Mouse (Mus musculus) intestine, embryonic 14.5 days (tissue): ENCODE data around the gene Cdkn2aipnl. TPM values are rescaled to one million over a fixed set of nuclear protein-coding genes. Genes with fewer than 3 reads are reported as not detected.

ENCODE experiments used
- ATAC-seq: fragments of 200-750 bp; cut with Nextera tagmentation; replicated peaks from 2 replicates; pipeline ENCODE4 v1.8.0; 2017; ENCODE audit warnings: low read depth, moderate number of reproducible peaks, moderate TSS enrichment, moderate library complexity; ENCODE audit not compliant: low FRiP score, low TSS enrichment
- DNase-seq: peaks from one replicate; pipeline ENCODE4 v3.0.0-alpha.2; 2018; ENCODE audit warnings: low spot score
- H3K27ac ChIP-seq: fragments of 300-500 bp; sonication (generic); 2 replicates; pipeline ENCODE4 v1.5.1; 2014; ENCODE audit warnings: low read depth, mild to moderate bottlenecking, control low read depth
- H3K27me3 ChIP-seq: fragments of 300-500 bp; sonication (generic); replicated peaks from 2 replicates; pipeline ENCODE4 v1.6.1; 2014; ENCODE audit warnings: low read length, control low read depth; ENCODE audit not compliant: control insufficient read depth, insufficient read depth
- H3K36me3 ChIP-seq: fragments of 300-500 bp; sonication (generic); 2 replicates; pipeline ENCODE4 v1.6.1; 2014; ENCODE audit warnings: low read length, control low read depth; ENCODE audit not compliant: control insufficient read depth, insufficient read depth
- H3K4me1 ChIP-seq: fragments of 300-500 bp; sonication (generic); replicated peaks from 2 replicates; pipeline ENCODE4 v1.6.1; 2014; ENCODE audit warnings: low read length, control low read depth, mixed read lengths; ENCODE audit not compliant: control insufficient read depth, insufficient read depth
- H3K4me2 ChIP-seq: fragments of 300-500 bp; sonication (generic); 2 replicates; pipeline ENCODE4 v1.6.1; 2014; ENCODE audit warnings: low read length
- H3K4me3 ChIP-seq: fragments of 300-500 bp; sonication (generic); 2 replicates; pipeline ENCODE4 v1.5.1; 2014; ENCODE audit warnings: low read depth, low read length, control low read depth, mixed read lengths
- H3K9ac ChIP-seq: fragments of 300-500 bp; sonication (generic); 2 replicates; pipeline ENCODE4 v1.6.1; 2014; ENCODE audit warnings: mild to moderate bottlenecking, low read length
- H3K9me3 ChIP-seq: fragments of 300-500 bp; sonication (generic); 2 replicates; pipeline ENCODE4 v1.6.1; 2016; ENCODE audit warnings: low read length, control low read depth; ENCODE audit not compliant: control insufficient read depth
- WGBS: fragments of 180-500 bp; shearing (Covaris S2); extraction: QIAGEN DNeasy Blood & Tissue Kit; methylation state at CpG from one replicate; pipeline ENCODE4 v1.1.7; 2014; 5-methylcytosine and 5-hydroxymethylcytosine counted together
- polyA plus RNA-seq: library from polyadenylated mRNA; unstranded; fragments of >200 nt; fragmentation: Nextera tagmentation; extraction: Ambion mirVana; gene quantifications from 2 replicates; pipeline ENCODE4 v1.2.1, GENCODE M21; 2014

Cdkn2aipnl gene
- polyA plus RNA-seq, 1 experiment from 2014 or later = 99.5 TPM

GRCm38 (mm10) chr11:51969511-51969910, 2.0 kb downstream of the Cdkn2aipnl start:
- Histone ChIP-seq H3K36me3 (peaks cover 48% of the 10 kb centered on the region), H3K9me3 (no peaks in the 10 kb centered on the region), H3K4me1 (peaks cover 5% of the 10 kb centered on the region), H3K9ac (no peak overlapping the region), H3K27me3 (no peaks in the 10 kb centered on the region), H3K27ac (no peak overlapping the region), H3K4me2 (no peak overlapping the region), H3K4me3 (no peak overlapping the region)
- DNase-seq (no peak), ATAC-seq (no peak)
- WGBS = 90% methylated on average over 2 of the region's 2 CpGs

GRCm38 (mm10) chr11:51971644-51972043, 4.2 kb downstream of the Cdkn2aipnl start:
- peaks cover 5% of the 10 kb centered on the region for H3K4me1 ChIP-seq
- ATAC-seq = no peak
- H3K4me3 ChIP-seq = no peak overlapping the region
- H3K27me3 ChIP-seq = no peaks in the 10 kb centered on the region
- H3K9me3 ChIP-seq = no peaks in the 10 kb centered on the region
- H3K36me3 ChIP-seq = peaks cover 65% of the 10 kb centered on the region
- H3K4me2 ChIP-seq = no peak overlapping the region
- DNase-seq = no peak
- 96% methylated on average over 6 of the region's 6 CpGs for WGBS
- H3K27ac ChIP-seq = no peak overlapping the region
- no peak overlapping the region for H3K9ac ChIP-seq

GRCm38 (mm10) chr11:51999611-52000289, 32.3 kb downstream of the Cdkn2aipnl start:
- no peaks in the 10 kb centered on the region for H3K27me3 ChIP-seq
- H3K9ac ChIP-seq = peak overlapping the region; percentile 93
- peak overlapping the region; percentile 86 for H3K4me2 ChIP-seq
- H3K9me3 ChIP-seq = no peaks in the 10 kb centered on the region
- peak; percentile 86 for DNase-seq
- peaks cover 32% of the 10 kb centered on the region for H3K36me3 ChIP-seq
- peak; percentile 60 for ATAC-seq
- H3K27ac ChIP-seq = peak overlapping the region; percentile 94
- peaks cover 20% of the 10 kb centered on the region for H3K4me1 ChIP-seq
- peak overlapping the region; percentile 92 for H3K4me3 ChIP-seq
- under 1% methylated on average over 29 of the region's 29 CpGs for WGBS

GRCm38 (mm10) chr11:52000290-52000962, 33.0 kb downstream of the Cdkn2aipnl start, which contains the start of gene Ube2b:
Gene Ube2b (minus strand): TSS chr11:52000762.
- peak within 1 kb of the TSS; percentile 93 for H3K9ac ChIP-seq
- DNase-seq (peak; percentile 97), ATAC-seq (peak; percentile 71)
- peak within 1 kb of the TSS; percentile 94 for H3K27ac ChIP-seq
- WGBS = under 1% methylated on average over 62 of the region's 63 CpGs
- peaks cover 25% of the 10 kb centered on the region for H3K36me3 ChIP-seq
- peak within 1 kb of the TSS; percentile 92 for H3K4me3 ChIP-seq
- no peaks in the 10 kb centered on the region for H3K9me3 ChIP-seq
- H3K27me3 ChIP-seq = no peaks in the 10 kb centered on the region
- H3K4me2 ChIP-seq = peak within 1 kb of the TSS; percentile 86
- peaks cover 22% of the 10 kb centered on the region for H3K4me1 ChIP-seq

GRCm38 (mm10) chr11:52001341-52001740, 33.9 kb downstream of the Cdkn2aipnl start:
- H3K9ac ChIP-seq = peak overlapping the region; percentile 25; the same call in 1 of the 2 replicates
- H3K4me3 ChIP-seq = peak overlapping the region; percentile 92
- H3K4me1 ChIP-seq = peaks cover 23% of the 10 kb centered on the region
- peaks cover 16% of the 10 kb centered on the region for H3K36me3 ChIP-seq
- 69% methylated on average over 10 of the region's 10 CpGs for WGBS
- peak overlapping the region; percentile 94; the same call in 1 of the 2 replicates for H3K27ac ChIP-seq
- no peaks in the 10 kb centered on the region for H3K9me3 ChIP-seq
- no peaks in the 10 kb centered on the region for H3K27me3 ChIP-seq
- no peak for DNase-seq
- no peak for ATAC-seq
- H3K4me2 ChIP-seq = peak overlapping the region; percentile 61

- Histone ChIP-seq H3K4me2 (no peak overlapping the region), H3K9ac (no peak overlapping the region), H3K4me3 (no peak overlapping the region), H3K9me3 (no peaks in the 10 kb centered on the region), H3K27me3 (no peaks in the 10 kb centered on the region), H3K27ac (no peak overlapping the region), H3K36me3 (peaks cover 11% of the 10 kb centered on the region), H3K4me1 (peaks cover 23% of the 10 kb centered on the region)
- WGBS = 90% methylated on average over 8 of the region's 8 CpGs
- ATAC-seq (no peak), DNase-seq (no peak)
Observed at GRCm38 (mm10) chr11:52001861-52002260, 34.4 kb downstream of the Cdkn2aipnl start.

GRCm38 (mm10) chr11:52002842-52003504, 35.5 kb downstream of the Cdkn2aipnl start:
- WGBS = 76% methylated on average over 13 of the region's 13 CpGs

GRCm38 (mm10) chr11:52003505-52003771, 36.0 kb downstream of the Cdkn2aipnl start:
- H3K4me2 ChIP-seq = peak overlapping the region; percentile 67
- H3K4me3 ChIP-seq = peak overlapping the region; percentile 83
- peak overlapping the region; percentile 86 for H3K27ac ChIP-seq
- no peaks in the 10 kb centered on the region for H3K27me3 ChIP-seq
- DNase-seq (peak; percentile 63), ATAC-seq (no peak)
- 22% methylated on average over 4 of the region's 4 CpGs for WGBS
- peaks cover 18% of the 10 kb centered on the region for H3K4me1 ChIP-seq
- H3K9ac ChIP-seq = peak overlapping the region; percentile 61
- H3K36me3 ChIP-seq = no peaks in the 10 kb centered on the region
- H3K9me3 ChIP-seq = no peaks in the 10 kb centered on the region

More at GRCm38 (mm10) chr11:52002842-52003504, 35.5 kb downstream of the Cdkn2aipnl start:
- H3K36me3 ChIP-seq = no peaks in the 10 kb centered on the region
- peaks cover 23% of the 10 kb centered on the region for H3K4me1 ChIP-seq
- H3K9me3 ChIP-seq = no peaks in the 10 kb centered on the region
- ATAC-seq = no peak
- H3K4me3 ChIP-seq = peak overlapping the region; percentile 83; the same call in 1 of the 2 replicates
- no peaks in the 10 kb centered on the region for H3K27me3 ChIP-seq
- peak overlapping the region; percentile 67 for H3K4me2 ChIP-seq
- peak overlapping the region; percentile 86 for H3K27ac ChIP-seq
- DNase-seq = no peak
- H3K9ac ChIP-seq = peak overlapping the region; percentile 61; the same call in 1 of the 2 replicates
